Mouse (Mus musculus) embryo, embryonic 11 days (tissue): ENCODE data around the gene Prdm16.

Experiments
- DNase-seq: peaks from one replicate; pipeline ENCODE4 v3.0.0-alpha.2; 2015

Prdm16 gene

DNA sequence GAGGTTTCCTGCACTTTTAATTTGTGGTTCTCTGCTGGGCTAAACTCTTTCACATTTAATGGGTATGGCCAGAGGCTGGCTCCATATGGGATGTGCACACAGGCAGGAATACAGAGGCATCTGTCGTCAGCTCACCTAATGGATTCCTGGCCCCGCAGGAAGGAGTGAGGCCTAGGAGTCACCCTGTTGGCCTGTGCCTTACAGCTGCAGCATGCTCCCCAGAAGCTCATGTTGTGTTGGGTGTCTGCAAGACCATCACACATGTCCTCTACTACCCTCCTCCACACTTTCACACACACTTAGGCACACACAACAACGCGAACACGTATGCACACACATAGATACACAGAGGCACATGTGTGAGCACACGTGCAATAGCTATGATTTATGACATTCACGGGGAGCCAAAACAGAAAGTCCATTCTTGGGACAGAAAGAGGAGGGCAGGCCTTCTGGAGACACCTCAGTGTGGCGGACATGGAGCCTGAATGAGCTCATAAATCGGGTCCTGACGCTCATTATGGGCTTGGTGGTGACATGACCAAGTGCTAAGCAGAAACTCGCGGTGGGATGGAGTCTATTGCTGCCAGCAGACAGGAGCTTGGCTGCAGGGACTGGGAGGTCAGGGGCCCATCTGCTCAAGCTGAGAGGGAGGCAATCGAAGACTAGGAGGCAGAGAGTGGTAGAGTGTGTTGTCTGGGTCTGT is 265.0 kb downstream of the Prdm16 start:
- DNase-seq, result peak; percentile 60

DNA sequence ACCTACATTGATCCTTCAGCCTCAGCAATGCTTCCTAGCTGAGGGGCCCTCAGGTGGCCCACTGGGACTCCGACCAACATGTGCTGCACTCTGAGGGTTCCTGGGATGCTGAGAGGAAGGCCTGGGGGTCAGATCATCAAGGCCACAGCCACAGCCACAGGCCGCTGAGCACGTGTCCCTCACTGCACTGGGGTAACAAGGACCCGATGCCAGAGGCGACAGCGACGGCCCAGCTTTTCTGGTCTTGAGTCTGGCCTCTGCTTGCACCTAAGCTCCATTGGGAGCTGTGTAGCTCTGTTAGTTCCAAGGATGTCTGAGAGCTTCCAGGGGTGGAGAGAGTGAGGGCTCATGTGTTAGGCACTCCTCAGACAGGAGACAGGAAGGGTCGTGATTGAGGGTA is 265.8 kb downstream of the Prdm16 start:
- no peak for DNase-seq

- no peak for DNase-seq
Measured at GRCm38 (mm10) chr4:154369089-154369488, 267.6 kb downstream of the Prdm16 start.

DNA sequence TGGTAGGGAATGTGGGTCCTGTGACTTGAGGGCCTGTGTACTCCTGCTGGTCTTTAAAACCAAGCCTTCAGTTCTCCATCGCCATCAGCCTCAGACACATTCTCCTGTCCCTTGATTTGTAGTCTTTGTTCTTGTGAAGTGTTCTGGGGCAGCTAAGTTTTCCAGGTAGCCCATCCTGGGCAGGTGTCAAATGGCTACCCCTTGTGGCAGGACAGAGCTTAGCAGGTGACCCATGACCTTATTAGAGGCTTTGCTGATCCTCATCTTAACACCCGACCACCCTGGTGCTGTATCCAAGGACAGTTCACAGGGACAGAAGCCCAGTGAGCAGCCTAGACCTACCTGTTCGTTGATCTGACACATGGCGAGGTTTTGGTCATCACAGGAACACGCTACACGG is 269.8 kb downstream of the Prdm16 start:
- DNase-seq, result no peak

DNA sequence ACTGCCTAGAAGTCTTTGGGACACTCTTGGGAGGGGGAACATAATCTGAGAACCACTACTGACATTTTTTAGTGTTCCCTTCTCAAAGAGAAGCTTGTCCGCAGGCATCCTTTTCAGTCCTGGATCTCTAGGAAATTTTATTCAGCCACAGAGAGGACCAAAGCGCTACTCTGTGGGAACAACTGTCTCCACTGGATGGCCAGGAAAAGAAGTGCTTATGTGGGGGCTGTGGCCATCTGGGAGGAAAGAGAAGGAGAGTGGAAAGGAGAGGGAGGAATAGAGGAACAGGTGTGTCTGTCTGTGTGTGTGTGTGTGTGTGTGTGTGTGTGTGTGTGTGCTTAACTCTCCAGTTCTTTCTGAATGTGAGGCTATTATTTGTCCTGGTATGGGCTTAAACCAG is 271.9 kb downstream of the Prdm16 start:
- DNase-seq, result no peak

- no peak for DNase-seq
Measured at GRCm38 (mm10) chr4:154360850-154361249, 275.8 kb downstream of the Prdm16 start.

- DNase-seq, result no peak
Measured at GRCm38 (mm10) chr4:154360441-154360840, 276.2 kb downstream of the Prdm16 start.

DNA sequence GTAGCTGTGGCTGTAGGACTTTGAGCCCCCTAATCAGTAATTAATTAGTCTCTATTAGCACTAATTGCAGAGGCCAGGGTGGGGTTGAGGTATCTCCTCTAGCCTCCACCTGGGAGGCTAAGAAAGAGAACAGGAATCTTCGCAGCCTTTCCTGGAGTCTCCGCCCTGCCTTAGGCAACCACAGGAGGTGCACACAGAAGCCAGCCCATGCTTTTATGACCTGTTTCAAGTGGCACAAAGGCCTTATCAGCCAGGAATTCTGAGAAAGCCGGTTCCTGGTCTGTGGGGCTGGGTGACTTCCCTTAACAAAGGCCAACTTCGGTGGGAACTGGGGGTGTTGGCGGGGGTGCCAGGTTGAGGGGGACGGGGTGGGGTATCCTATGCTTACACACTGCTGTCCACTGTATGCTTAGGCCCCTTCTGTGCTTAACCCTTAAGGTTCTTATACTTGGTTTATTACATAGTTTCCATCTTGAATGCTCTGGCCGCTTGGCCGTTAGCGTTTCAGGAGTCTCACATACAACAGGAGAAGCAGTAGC is 276.8 kb downstream of the Prdm16 start:
- DNase-seq, result no peak

- no peak for DNase-seq
Measured at GRCm38 (mm10) chr4:154358816-154359215, 277.9 kb downstream of the Prdm16 start.

DNA sequence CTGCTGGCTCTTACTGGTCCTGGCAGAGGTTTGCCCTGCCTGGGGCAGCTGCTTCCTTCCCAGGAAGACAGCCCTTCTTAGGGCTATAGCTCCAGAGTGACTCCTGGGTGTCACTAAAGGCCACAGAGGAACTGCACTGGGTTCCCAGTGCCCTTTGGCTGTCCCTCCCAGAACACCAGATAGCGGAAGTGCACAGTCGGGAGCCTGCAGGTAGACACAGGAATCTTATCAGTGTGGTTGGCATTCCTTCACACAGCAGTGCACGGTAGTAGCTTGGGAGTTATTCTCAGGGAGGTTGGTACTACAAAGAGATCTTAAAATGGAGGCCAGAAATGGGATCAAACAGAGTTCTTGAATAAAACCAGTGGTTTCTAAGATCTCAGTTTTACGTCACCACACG is 278.3 kb downstream of the Prdm16 start:
- no peak for DNase-seq

DNA sequence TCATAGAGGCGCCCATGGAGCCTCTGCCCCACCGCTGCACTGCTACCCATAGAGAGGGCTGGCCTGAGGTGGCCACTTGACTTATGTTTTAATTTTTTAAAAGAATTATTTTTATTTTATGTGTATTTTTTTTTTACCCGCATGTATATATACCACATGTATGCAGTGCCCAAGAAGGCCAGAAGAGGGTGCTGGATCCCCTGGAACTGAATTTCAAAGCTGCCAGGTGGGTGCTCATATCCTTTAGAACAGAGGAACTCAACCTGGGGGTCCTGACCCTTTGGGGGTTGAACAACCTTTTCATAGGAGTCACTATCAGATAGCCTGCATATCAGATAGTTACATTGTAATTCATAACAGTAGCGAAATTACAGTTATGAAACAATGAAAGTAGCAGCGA is 281.3 kb downstream of the Prdm16 start:
- no peak for DNase-seq

- DNase-seq, result no peak
Measured at GRCm38 (mm10) chr4:154352246-154352645, 284.4 kb downstream of the Prdm16 start.

GRCm38 (mm10) chr4:154348197-154348786 is 288.4 kb downstream of the Prdm16 start:
- DNase-seq, result peak; percentile 24

GRCm38 (mm10) chr4:154346731-154347522 is 289.7 kb downstream of the Prdm16 start:
- DNase-seq, result peak; percentile 75

- DNase-seq, result peak; percentile 63
Measured at GRCm38 (mm10) chr4:154336650-154337049, 300.0 kb downstream of the Prdm16 start.

DNA sequence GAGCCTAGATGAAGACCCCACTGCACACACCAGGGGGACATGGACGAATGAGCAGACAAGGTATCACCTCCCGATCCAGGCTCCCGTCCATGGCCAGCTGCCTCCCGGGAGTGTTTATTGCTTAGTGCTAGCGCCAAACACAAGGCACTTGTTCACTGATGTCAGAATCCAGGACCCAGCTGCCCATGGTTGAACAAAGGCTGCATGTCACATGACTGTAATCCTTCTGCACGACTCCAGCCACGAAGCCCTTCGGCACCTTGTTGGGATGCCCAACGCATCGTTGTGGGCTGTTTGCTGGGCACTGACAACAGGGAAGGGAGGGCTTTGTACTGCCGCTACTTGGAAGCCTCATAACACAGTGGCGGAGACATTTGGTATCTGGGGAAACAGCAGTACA is 300.9 kb downstream of the Prdm16 start, which contains the start of gene B230104I21Rik:
Gene B230104I21Rik (plus strand): TSS at position 367 of the 400 bp plus-strand sequence.
- peak; percentile 34 for DNase-seq

GRCm38 (mm10) chr4:154334699-154335402 is 301.8 kb downstream of the Prdm16 start:
- DNase-seq, result peak; percentile 72

GRCm38 (mm10) chr4:154333300-154333699 is 303.4 kb downstream of the Prdm16 start:
- DNase-seq, result no peak

DNA sequence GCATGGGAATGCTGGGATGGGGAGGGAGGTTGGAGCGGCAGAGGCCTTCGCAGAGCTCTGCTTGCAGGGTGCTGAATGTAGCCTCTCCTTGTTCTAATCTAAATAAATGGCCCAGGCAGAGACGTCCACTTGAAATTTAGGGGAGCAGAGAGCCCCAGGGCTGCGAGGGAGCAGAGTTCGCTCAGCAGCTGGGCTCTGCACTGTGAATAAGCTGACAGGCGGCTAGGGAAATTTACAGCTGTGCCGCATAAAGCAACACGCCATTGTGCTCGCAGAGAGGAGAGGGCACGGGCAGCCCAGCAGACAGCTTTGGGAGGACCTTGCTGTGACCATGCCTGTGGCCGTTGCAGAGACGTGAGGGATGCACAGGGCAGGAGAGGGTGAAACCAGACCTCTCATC is 305.4 kb downstream of the Prdm16 start:
- peak; percentile 69 for DNase-seq

DNA sequence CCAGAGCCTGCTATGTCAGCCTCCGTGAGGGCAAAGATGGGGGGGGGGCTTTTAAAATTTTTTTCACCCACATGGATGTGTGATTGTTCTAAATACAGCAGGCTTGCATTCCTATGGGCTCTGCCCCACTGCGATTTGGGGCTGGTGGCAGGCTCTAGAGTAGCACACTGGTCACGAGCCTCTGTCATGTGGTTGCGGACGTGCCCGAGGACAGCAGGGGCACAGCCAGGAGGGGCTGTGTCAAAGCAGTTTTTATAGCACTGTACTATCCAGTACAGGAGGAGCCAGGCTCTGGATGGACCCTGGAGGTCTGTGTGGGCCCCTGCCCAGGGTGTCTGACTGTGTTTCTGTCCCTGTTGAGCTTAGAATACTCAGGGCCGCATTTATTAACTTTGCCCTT is 306.7 kb downstream of the Prdm16 start:
- no peak for DNase-seq

DNA sequence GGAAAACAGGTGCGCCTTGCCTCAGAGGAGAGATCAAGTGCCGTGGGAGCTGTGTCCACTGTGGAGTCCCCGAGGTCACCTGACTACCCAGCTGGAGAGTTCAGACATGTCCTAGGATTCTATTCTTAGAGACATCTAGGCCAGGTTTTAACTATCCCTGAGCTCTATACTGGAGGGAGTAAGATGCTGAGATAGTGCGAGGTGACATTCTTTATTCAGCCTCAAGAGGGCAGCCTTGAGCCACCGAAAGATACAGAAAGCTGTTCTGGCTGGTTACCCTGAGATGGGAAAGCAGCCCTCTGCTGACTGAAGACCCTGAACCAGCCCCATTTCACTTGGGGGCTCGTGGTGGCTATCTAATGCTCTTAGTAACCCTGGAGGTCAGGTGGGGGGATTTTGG is 307.8 kb downstream of the Prdm16 start:
- DNase-seq, result peak; percentile 82

DNA sequence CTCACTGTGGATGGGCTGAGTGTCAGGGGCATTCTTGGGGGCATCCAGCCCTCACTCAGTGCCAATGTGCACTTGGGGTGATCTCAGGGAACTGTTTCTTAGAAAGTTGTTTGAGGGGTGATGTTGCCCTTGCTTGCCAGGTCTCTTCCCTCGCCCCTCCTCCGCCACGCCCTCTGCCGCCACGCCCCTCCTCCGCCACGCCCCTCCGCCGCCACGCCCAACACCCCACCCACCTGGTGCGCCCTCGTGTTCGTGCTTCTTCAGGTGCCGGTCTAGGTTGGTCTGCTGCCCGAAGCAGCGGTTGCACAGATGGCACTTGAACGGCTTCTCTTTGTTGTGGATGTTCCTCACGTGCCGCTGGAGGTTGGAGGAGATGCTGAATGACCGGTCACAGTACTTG is 308.2 kb downstream of the Prdm16 start:
- no peak for DNase-seq

DNA sequence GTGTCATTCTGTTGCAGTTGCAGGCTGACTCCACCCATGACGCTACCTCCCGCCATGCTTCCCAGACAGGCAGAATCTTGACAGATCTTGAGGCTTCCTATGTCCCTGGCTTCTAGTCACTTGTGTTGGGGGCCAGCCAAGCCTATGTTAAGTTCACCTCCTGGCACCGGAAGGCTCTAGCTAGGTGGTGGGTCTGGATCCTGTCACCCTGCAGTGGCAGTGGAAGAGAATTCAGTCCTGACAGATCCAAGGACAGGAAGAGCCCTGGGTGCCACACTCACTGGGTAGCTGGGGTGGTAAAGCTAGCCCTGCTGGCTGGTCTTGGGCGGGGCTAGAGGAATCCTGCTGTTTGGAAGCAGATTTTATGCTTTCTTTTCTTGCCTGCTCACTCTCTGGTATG is 311.3 kb downstream of the Prdm16 start:
- DNase-seq, result no peak
